Mouse (Mus musculus) urinary bladder, postnatal 10 days (tissue): Measurements from ENCODE around the gene Pdpk1.
"Not testable (repeated sequence)": the region's sequence is repeated elsewhere in the genome, so short reads cannot be mapped to it uniquely, and the experiment has no call there.

Source experiments
- DNase-seq: peaks from one replicate; pipeline ENCODE4 v3.0.0; 2022; ENCODE audit warnings: low spot score

Pdpk1 gene

DNA sequence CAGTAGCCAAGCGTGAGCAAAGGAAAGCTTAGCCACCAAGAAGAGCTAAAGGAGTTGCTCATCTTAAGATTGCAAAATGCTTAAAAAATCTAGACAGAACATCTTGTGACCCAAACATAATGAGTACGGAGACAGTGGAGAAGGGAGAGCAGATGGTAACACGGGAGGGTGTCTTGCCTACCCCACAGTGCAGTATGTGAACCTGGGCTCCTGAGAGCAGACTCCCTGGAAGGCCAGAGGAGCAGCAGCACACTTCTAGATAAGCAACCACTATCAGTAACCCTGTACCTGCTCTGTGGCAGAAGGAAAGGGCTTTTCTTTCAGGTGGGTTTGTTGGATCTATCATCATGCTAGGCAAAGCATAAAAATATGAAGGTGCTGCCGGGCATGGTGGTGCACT lies 37.7 kb downstream of the Pdpk1 start:
- DNase-seq = no peak

DNA sequence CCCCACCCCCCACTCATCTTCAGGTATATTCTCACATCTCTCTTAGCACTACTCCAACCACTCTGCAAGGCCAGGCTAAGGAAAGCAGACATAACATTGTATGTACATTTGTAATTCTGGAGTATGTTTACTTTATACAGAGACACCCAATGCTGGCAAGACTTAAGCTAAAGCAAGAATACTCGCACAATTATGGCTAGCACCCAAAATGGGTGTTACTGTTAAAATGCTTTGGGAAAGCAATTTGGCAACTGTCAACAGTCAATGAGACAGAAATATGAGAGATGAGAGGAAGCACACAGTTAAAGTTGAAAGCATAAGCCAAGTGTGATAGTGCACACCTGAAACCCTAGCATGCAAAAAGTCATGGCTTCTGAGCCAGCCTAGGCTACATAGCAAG lies 39.5 kb downstream of the Pdpk1 start:
- no peak for DNase-seq

GRCm38 (mm10) chr17:24108896-24109295 lies 41.8 kb downstream of the Pdpk1 start:
- DNase-seq = no peak

DNA sequence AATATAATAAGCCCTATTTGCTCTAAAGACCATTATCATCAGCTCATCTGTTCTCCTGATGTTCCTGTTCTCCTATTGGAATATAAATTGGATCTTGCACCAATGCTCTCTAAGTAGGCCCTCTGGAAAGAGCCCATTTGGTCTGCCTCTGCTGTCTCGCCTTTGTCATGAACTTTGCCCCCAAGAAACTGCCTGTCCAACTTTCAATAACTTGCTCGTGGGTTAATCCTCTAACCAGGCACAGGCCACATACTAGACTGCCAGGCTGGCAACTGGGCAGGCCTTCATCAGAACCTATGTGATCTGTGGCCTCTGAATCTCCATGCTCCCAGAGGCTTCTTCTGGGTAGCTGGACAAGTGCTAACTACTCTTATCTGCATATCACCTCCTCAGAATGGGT lies 45.6 kb downstream of the Pdpk1 start:
- no peak for DNase-seq

DNA sequence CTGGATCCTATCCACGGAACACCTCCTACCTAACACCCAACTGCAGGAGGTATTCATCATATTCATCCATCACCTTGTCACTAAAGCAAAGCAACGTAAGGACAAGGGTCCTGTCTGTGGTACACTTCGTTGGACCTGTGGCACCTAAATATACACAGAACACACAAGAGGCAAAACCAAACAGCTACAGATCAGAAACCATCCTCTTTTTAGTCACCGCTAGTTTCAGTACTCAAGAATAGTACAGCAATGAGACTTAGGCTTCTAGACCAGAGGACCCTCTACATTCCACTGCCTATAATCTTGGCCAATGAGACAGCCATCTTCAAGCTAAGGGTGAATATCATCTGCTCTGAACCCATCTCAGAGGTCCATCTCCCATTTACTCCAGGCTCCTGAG lies 52.4 kb downstream of the Pdpk1 start:
- DNase-seq = no peak

- no peak for DNase-seq
Observed at GRCm38 (mm10) chr17:24090575-24090974, 60.1 kb downstream of the Pdpk1 start.

DNA sequence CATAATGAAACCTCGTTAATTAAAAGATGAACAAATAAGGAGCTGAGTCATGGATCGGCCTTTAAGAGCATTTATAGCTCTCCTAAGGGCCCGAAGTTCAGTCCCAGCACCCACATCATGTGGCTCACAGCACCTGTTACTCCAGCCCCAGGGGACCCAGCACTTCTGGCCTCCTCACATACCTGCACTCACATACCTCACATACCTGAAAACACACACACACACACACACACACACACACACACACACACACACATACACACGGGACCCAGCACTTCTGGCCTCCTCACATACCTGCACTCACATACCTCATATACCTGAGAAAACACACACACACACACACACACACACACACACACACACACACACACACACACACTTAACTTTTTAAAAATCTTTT lies 64.3 kb downstream of the Pdpk1 start:
- DNase-seq = not testable (repeated sequence)

GRCm38 (mm10) chr17:24084593-24084992 lies 66.1 kb downstream of the Pdpk1 start:
- DNase-seq = no peak

DNA sequence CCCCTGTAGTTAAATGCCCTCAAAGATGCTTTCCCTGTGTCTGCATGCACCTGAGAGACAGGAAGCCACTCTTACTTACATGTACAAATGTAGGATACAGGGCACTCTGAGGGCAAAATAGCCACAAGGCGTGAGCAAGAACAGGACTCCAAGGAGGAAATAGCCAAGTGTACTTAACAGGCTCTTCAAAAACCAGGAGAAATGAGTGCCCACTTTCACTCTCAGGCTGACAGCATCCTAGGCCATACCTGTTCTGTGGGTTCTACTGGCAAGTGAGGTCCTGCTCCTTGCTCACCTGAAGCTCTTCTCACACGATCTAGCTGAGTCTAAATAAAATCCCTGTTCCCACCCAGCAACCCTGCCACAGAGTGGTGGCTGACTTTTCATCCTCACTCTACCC lies 73.6 kb downstream of the Pdpk1 start:
- no peak for DNase-seq

GRCm38 (mm10) chr17:24072919-24073696 lies 77.6 kb downstream of the Pdpk1 start, which contains the start of gene Kctd5:
Kctd5 (minus strand) TSS chr17:24073485.
- DNase-seq = peak; percentile 77

GRCm38 (mm10) chr17:24069531-24069930 lies 81.2 kb downstream of the Pdpk1 start:
- no peak for DNase-seq

DNA sequence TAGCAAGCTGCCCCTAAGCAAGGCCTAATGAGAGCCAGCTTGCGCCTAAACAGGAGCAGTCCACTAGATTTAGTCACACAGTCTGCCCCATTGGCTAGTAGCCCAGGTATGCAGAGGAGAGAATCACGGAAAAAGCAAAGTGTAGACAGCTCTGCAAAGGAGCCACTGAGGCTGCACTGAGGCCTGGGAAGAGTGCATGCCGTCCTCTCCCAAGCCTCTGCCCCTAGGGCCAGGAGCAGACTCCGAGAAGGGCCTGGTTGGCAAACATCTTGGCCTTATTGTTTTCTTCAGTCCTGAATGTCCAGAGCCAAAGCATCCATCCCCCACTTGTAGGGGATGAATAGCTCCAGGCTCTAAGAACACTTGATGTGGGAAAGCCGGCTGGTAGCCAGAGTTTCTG lies 82.5 kb downstream of the Pdpk1 start:
- DNase-seq = no peak

DNA sequence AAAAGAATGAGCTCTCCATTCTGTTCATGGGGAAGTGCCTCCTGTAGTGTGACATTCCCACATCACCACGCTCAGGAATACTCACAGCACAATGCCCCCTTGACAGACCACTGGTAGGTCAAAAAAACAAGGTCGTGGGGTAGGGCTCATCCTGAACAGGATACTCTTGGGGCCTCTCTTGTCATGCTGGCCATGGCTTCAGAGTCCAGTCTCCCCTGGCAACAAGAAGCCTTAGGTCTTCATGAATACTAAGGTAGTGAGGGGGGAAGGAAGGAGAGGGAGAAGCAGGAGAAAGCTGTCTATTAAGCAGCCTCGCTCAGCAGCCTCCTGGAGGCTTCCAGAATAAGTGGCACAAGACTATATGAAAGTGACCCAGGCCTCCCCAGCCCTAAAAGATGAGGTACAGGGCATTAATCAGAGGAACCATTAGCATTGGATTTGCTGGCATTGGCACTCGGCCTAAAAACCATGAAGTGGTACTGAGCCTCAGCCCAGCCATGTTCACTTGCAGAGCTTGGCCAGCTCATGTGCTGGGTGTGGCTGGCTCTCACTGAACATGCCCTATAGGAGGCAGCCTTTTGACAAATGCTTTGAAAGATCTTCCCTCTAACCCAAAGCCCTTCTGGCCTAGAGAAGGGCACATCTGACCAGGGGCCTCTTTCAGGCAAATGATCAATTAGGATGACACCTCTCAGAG lies 88.1 kb downstream of the Pdpk1 start:
- no peak for DNase-seq

- DNase-seq = no peak
Observed at GRCm38 (mm10) chr17:24057730-24058245, 92.9 kb downstream of the Pdpk1 start.

DNA sequence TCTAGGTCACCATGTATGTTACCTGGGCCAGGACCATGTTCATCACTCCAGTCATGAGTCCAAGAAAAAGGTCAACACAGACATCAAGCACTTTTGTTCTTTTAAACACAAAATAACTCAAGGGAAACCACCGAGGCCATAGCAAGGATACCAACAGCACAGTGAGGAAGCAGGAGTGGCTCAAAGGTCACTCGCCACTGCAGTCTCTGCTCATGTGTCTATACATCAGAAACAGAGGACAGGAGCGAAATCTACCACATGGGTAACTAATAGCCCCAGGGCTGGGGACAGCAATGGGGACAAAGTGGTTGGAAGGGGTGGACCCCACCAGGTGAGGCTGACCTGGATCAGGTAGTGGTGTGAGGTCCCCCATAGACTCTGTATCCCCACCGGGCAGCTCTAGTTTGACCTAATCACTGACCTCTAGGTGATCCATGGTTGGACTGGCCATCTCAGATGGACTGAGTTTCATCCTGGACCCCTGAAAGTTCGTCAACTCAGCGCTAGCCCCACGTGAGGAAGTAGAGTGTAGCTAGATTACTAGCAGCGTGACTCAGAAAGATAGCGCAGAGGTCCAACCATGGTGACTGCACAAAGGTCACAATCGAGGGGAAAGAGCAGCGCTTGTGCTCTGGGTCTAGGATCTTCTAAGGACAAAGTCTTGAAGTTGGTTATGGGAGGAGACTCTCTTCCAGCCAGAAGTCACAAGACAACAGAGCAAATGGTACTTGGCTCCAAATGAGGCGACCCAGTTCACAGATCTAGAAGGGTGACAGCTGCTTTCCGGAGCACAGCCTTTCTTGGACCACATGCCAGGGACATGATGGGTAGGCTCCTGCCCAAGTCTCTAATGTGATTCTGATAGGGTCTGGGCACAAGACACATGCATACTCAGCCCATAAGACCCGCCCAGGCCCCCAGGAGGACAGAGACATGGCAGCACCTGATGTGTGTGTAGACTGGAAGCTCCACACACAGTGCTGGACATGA lies 93.8 kb downstream of the Pdpk1 start:
- no peak for DNase-seq

GRCm38 (mm10) chr17:24049008-24049407 lies 101.7 kb downstream of the Pdpk1 start:
- no peak for DNase-seq

DNA sequence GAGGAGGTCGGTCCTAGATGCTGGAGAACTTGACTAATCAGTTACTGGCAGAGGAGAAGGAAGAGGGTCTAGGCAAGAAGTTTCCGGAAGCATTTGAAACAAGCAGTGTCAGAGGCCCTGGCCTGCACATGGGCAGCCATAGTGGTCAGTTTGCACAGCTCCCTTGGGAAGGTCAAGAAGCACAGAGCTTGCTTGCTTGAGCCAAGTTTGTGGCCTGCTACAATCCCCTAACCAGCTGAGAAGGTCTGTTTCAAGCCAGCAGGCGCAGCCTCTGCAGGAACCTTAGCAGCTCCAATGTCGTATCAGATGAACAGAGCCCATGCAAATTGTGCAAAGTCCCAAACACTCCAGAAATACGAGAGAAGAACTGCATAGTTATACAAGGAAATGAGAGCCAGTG lies 102.7 kb downstream of the Pdpk1 start:
- no peak for DNase-seq

DNA sequence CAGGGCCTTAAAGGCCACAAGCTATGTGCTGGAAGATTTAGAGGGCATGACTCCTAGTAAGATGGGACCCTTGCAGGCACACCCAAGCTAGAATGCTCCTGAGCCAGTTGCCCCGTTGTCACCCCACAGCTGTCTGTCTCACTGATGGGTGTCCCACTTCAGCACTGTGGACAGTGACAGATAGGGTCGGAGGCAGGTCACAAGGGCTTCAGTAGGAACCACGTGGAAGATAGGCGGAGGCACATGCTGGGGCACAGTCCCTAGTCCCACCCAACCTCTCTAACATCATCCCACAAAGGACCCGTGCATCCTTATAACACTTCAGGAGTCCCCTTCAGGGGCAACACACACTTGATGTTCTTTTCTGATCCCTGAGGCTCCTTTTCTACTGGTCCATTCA lies 104.7 kb downstream of the Pdpk1 start:
- no peak for DNase-seq

GRCm38 (mm10) chr17:24045608-24046007 lies 105.1 kb downstream of the Pdpk1 start:
- no peak for DNase-seq

DNA sequence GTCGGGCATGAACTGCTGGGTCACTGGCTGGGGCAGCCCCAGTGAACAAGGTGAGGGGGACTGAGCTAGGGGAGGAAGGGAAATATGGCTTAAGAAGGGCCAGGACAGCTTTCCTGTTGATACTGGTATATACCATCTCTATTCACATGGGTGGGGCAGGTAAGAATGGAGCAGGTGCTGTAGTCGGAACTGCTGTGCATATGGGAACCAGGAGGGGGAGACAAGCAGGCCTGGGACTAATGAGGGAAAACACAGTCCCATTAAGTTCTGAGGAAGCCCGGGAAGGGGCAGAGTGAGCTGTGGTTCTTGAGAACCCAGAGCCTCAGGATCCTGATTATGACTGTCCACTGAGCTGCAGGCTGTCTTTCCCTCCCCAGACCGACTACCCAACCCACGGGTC lies 106.2 kb downstream of the Pdpk1 start:
- no peak for DNase-seq

DNA sequence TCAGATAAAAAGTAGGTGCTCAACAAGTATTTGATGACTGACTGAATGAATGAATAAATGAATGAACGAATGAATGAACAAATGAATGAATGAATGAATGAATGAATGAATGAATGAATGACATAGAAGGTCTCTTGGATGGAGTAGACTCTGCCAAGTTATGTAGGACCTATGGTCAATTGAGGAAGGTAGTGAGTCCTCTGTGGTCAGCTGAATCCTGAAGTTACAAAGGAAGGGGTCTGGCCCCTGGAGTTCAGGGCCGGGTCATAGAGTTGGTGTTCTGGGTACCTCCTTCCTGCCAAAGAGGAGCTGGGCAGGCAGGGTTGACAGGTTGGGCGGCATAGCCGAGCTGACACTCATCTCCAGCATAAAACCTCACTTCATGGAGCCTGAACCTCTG lies 112.9 kb downstream of the Pdpk1 start, which contains the start of gene Prss27:
Prss27 (plus strand) TSS at position 301 of the 400 bp plus-strand sequence.
- DNase-seq = no peak

DNA sequence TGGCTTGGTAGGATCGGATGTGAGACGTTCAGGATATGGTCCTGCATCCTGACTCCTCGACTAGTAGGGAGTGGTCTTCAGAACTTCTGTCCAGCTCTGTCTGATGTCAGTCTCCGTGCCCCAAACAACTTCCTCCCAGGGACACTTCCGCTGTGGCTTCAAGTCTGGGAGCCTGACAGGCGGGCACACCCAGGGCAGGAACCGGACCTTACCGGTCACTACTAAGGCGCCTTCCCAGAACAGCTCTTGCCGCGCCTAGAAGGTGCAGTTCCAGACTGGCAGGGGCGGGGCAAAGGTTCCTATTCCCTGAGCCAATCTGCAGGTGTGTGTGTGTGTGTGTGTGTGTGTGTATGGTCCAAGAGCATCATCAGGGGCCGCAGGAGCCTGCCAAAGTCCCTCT lies 113.4 kb downstream of the Pdpk1 start:
- no peak for DNase-seq
